Mouse (Mus musculus): Measurements from ENCODE around the gene Prex1. TPM values are rescaled to one million over a fixed set of nuclear protein-coding genes. Genes with fewer than 3 reads are reported as not detected.

Prex1 gene
- polyA plus RNA-seq, 1 experiment from 2014 or later = 22.0 TPM

GRCm38 (mm10) chr2:166685824-166686223, 27.8 kb downstream of the Prex1 start:
- H3K9ac ChIP-seq (ENCODE audit: low read depth, low read length) = no peak overlapping the region
- no peaks in the 10 kb centered on the region for H3K27me3 ChIP-seq (ENCODE audit: control insufficient read depth, insufficient read depth, low read depth, low read length)
- H3K36me3 ChIP-seq (ENCODE audit: control insufficient read depth, insufficient read depth, low read length) = no peaks in the 10 kb centered on the region
- H3K9me3 ChIP-seq (replicated peaks; ENCODE audit: control insufficient read depth, low read length, poor library complexity, severe bottlenecking) = no peaks in the 10 kb centered on the region
- H3K4me1 ChIP-seq (ENCODE audit: control insufficient read depth, insufficient read depth, low read length) = no peaks in the 10 kb centered on the region; the same call in 1 of the 2 replicates
- WGBS = 70% methylated on average over 8 of the region's 8 CpGs
- no peak overlapping the region for H3K27ac ChIP-seq (ENCODE audit: low read length)
- no peak for ATAC-seq
- H3K4me3 ChIP-seq (ENCODE audit: low read depth, low read length) = no peak overlapping the region
- no peak overlapping the region for H3K4me2 ChIP-seq (ENCODE audit: low read length)

- Histone ChIP-seq H3K27me3 (ENCODE audit: control insufficient read depth, insufficient read depth, low read depth, low read length) (no peaks in the 10 kb centered on the region), H3K4me2 (ENCODE audit: low read length) (no peak overlapping the region), H3K4me3 (ENCODE audit: low read depth, low read length) (no peak overlapping the region), H3K9ac (ENCODE audit: low read depth, low read length) (no peak overlapping the region), H3K4me1 (ENCODE audit: control insufficient read depth, insufficient read depth, low read length) (no peaks in the 10 kb centered on the region; the same call in 1 of the 2 replicates), H3K9me3 (replicated peaks; ENCODE audit: control insufficient read depth, low read length, poor library complexity, severe bottlenecking) (no peaks in the 10 kb centered on the region), H3K27ac (ENCODE audit: low read length) (peak overlapping the region; percentile 70), H3K36me3 (ENCODE audit: control insufficient read depth, insufficient read depth, low read length) (no peaks in the 10 kb centered on the region)
- no peak for ATAC-seq
- 22% methylated on average over 13 of the region's 13 CpGs for WGBS
Measured at GRCm38 (mm10) chr2:166683885-166684544, 29.6 kb downstream of the Prex1 start.

- H3K4me2 ChIP-seq (ENCODE audit: low read length) = no peak overlapping the region
- H3K9me3 ChIP-seq (replicated peaks; ENCODE audit: control insufficient read depth, low read length, poor library complexity, severe bottlenecking) = no peaks in the 10 kb centered on the region
- H3K4me1 ChIP-seq (ENCODE audit: control insufficient read depth, insufficient read depth, low read length) = peaks cover 5% of the 10 kb centered on the region; the same call in 1 of the 2 replicates
- H3K27me3 ChIP-seq (ENCODE audit: control insufficient read depth, insufficient read depth, low read depth, low read length) = no peaks in the 10 kb centered on the region
- H3K4me3 ChIP-seq (ENCODE audit: low read depth, low read length) = no peak overlapping the region
- WGBS = 15% methylated on average over 4 of the region's 4 CpGs
- H3K27ac ChIP-seq (ENCODE audit: low read length) = peak overlapping the region; percentile 70
- H3K9ac ChIP-seq (ENCODE audit: low read depth, low read length) = 0 out of 2 replicates have a peak overlapping the region, but pooled peaks have one; percentile 11
- ATAC-seq = peak; percentile 59; the same call in 1 of the 2 replicates
- no peaks in the 10 kb centered on the region for H3K36me3 ChIP-seq (ENCODE audit: control insufficient read depth, insufficient read depth, low read length)
Measured at GRCm38 (mm10) chr2:166682866-166683265, 30.8 kb downstream of the Prex1 start.

GRCm38 (mm10) chr2:166678959-166679759, 34.5 kb downstream of the Prex1 start:
- Histone ChIP-seq H3K4me3 (ENCODE audit: low read depth, low read length) (no peak overlapping the region), H3K9ac (ENCODE audit: low read depth, low read length) (no peak overlapping the region)

GRCm38 (mm10) chr2:166676933-166677332, 36.7 kb downstream of the Prex1 start:
- ATAC-seq = no peak
- H3K4me3 ChIP-seq (ENCODE audit: low read depth, low read length) = no peak overlapping the region
- H3K4me2 ChIP-seq (ENCODE audit: low read length) = no peak overlapping the region
- no peak overlapping the region for H3K27ac ChIP-seq (ENCODE audit: low read length)
- no peaks in the 10 kb centered on the region for H3K36me3 ChIP-seq (ENCODE audit: control insufficient read depth, insufficient read depth, low read length)
- no peaks in the 10 kb centered on the region for H3K27me3 ChIP-seq (ENCODE audit: control insufficient read depth, insufficient read depth, low read depth, low read length)
- H3K9ac ChIP-seq (ENCODE audit: low read depth, low read length) = no peak overlapping the region
- H3K4me1 ChIP-seq (ENCODE audit: control insufficient read depth, insufficient read depth, low read length) = peaks cover 17% of the 10 kb centered on the region
- 78% methylated on average over 11 of the region's 11 CpGs for WGBS
- no peaks in the 10 kb centered on the region for H3K9me3 ChIP-seq (replicated peaks; ENCODE audit: control insufficient read depth, low read length, poor library complexity, severe bottlenecking)

More at GRCm38 (mm10) chr2:166678959-166679759, 34.5 kb downstream of the Prex1 start:
- H3K36me3 ChIP-seq (ENCODE audit: control insufficient read depth, insufficient read depth, low read length) = no peaks in the 10 kb centered on the region
- H3K4me2 ChIP-seq (ENCODE audit: low read length) = no peak overlapping the region
- WGBS = 12% methylated on average over 13 of the region's 13 CpGs
- no peaks in the 10 kb centered on the region for H3K27me3 ChIP-seq (ENCODE audit: control insufficient read depth, insufficient read depth, low read depth, low read length)
- ATAC-seq = peak; percentile 85
- H3K27ac ChIP-seq (ENCODE audit: low read length) = peak overlapping the region; percentile 79
- H3K4me1 ChIP-seq (ENCODE audit: control insufficient read depth, insufficient read depth, low read length) = peaks cover 17% of the 10 kb centered on the region
- H3K9me3 ChIP-seq (replicated peaks; ENCODE audit: control insufficient read depth, low read length, poor library complexity, severe bottlenecking) = no peaks in the 10 kb centered on the region

GRCm38 (mm10) chr2:166676498-166676897, 37.1 kb downstream of the Prex1 start:
- Histone ChIP-seq H3K27me3 (ENCODE audit: control insufficient read depth, insufficient read depth, low read depth, low read length) (no peaks in the 10 kb centered on the region), H3K9me3 (replicated peaks; ENCODE audit: control insufficient read depth, low read length, poor library complexity, severe bottlenecking) (no peaks in the 10 kb centered on the region), H3K9ac (ENCODE audit: low read depth, low read length) (no peak overlapping the region), H3K4me1 (ENCODE audit: control insufficient read depth, insufficient read depth, low read length) (peaks cover 17% of the 10 kb centered on the region), H3K27ac (ENCODE audit: low read length) (no peak overlapping the region), H3K36me3 (ENCODE audit: control insufficient read depth, insufficient read depth, low read length) (no peaks in the 10 kb centered on the region), H3K4me3 (ENCODE audit: low read depth, low read length) (no peak overlapping the region), H3K4me2 (ENCODE audit: low read length) (no peak overlapping the region)
- 65% methylated on average over 14 of the region's 14 CpGs for WGBS
- no peak for ATAC-seq

GRCm38 (mm10) chr2:166675588-166676444, 37.8 kb downstream of the Prex1 start:
- no peak overlapping the region for H3K9ac ChIP-seq (ENCODE audit: low read depth, low read length)
- no peak overlapping the region for H3K4me2 ChIP-seq (ENCODE audit: low read length)
- WGBS = 43% methylated on average over 14 of the region's 14 CpGs
- no peaks in the 10 kb centered on the region for H3K9me3 ChIP-seq (replicated peaks; ENCODE audit: control insufficient read depth, low read length, poor library complexity, severe bottlenecking)
- no peaks in the 10 kb centered on the region for H3K36me3 ChIP-seq (ENCODE audit: control insufficient read depth, insufficient read depth, low read length)
- H3K27me3 ChIP-seq (ENCODE audit: control insufficient read depth, insufficient read depth, low read depth, low read length) = no peaks in the 10 kb centered on the region
- H3K27ac ChIP-seq (ENCODE audit: low read length) = no peak overlapping the region
- no peak for ATAC-seq
- peaks cover 17% of the 10 kb centered on the region for H3K4me1 ChIP-seq (ENCODE audit: control insufficient read depth, insufficient read depth, low read length)
- no peak overlapping the region for H3K4me3 ChIP-seq (ENCODE audit: low read depth, low read length)

GRCm38 (mm10) chr2:166674693-166675092, 38.9 kb downstream of the Prex1 start:
- Histone ChIP-seq H3K27ac (ENCODE audit: low read length) (no peak overlapping the region), H3K4me3 (ENCODE audit: low read depth, low read length) (no peak overlapping the region), H3K4me1 (ENCODE audit: control insufficient read depth, insufficient read depth, low read length) (peaks cover 17% of the 10 kb centered on the region), H3K9ac (ENCODE audit: low read depth, low read length) (0 out of 2 replicates have a peak overlapping the region, but pooled peaks have one; percentile 30), H3K4me2 (ENCODE audit: low read length) (no peak overlapping the region), H3K27me3 (ENCODE audit: control insufficient read depth, insufficient read depth, low read depth, low read length) (no peaks in the 10 kb centered on the region), H3K9me3 (replicated peaks; ENCODE audit: control insufficient read depth, low read length, poor library complexity, severe bottlenecking) (no peaks in the 10 kb centered on the region), H3K36me3 (ENCODE audit: control insufficient read depth, insufficient read depth, low read length) (no peaks in the 10 kb centered on the region)
- WGBS = 8% methylated on average over 12 of the region's 12 CpGs
- no peak for ATAC-seq

All from midbrain, embryonic 16.5 days (tissue).